Mouse (Mus musculus): ENCODE data around the gene Acap2.

GRCm38 (mm10) chr16:31043136-31043535 is 157.9 kb downstream of the Acap2 start:
- TF ChIP-seq GATA1 (IDR thresholded peaks at IDR 0.05; ENCODE audit: low read length) (no peak), TAL1 (IDR thresholded peaks at IDR 0.05; ENCODE audit: low read length) (no peak)
